Mouse (Mus musculus) 416B (cell line): ENCODE data around the gene Akr1d1.

Experiments
- DNase-seq: peaks from one replicate; pipeline ENCODE4 v3.0.0; 2011; ENCODE audit warnings: low read depth

Gene Akr1d1

DNA sequence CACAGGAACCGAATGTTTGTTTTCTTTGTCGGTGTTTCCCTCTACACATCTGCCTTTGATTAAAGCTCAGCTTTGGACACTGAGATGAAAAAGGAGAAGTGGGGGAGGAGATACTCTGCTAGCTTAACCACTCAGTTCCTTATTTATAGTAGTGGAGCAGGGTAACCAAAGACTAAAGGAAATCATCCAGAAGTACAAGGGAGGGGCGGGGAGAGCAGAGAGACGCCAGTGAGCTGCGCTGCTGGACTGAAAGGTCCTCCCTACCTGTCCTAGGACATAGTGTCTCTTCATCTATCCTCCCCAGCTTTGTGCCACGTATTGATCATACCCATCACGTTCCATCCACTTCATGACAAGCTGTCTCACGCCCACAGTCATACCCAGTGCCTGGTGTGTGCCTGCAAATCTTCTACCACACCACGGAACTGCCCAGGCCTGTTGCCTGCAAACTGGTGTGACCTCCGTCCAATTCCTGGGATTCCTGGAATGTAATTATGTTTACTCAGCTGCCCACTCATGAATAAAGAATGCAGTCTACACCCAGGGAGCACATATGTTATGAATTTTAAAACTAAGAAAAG is 87.5 kb downstream of the Akr1d1 start:
- peak; percentile 85 for DNase-seq
